Comparison of ENCODE assay signal across 8 mouse cellular contexts in genomic region chr4:107015971-107016511, GRCm38 (mm10). TPM values are rescaled to one million over a fixed set of nuclear protein-coding genes. Genes with fewer than 3 reads are reported as not detected.
DNase-seq lines count a peak whose midpoint lies in the region; ATAC-seq lines count a peak whose summit lies in the region.

No protein-coding gene starts in this region.

- no peaks in the 10 kb centered on the region for H3K27me3 ChIP-seq in heart, embryonic 16.5 days (ENCODE audit: control insufficient read depth, insufficient read depth, low read length)

- no peaks in the 10 kb centered on the region for H3K9me3 ChIP-seq in heart, embryonic 16.5 days (replicated peaks; ENCODE audit: control insufficient read depth, low read length)

- WGBS in heart, embryonic 16.5 days, result 70% methylated on average over 13 of the region's 13 CpGs

- peaks cover 63% of the 10 kb centered on the region for H3K4me1 ChIP-seq in heart, embryonic 16.5 days (ENCODE audit: control insufficient read depth, insufficient read depth, low read length)

- peak overlapping the region; percentile 31; the same call in 1 of the 2 replicates for H3K27ac ChIP-seq in heart, embryonic 16.5 days (ENCODE audit: low read length)

- no peaks in the 10 kb centered on the region for H3K36me3 ChIP-seq in heart, embryonic 16.5 days (ENCODE audit: control insufficient read depth, insufficient read depth)

- no peak overlapping the region for H3K4me2 ChIP-seq in heart, embryonic 16.5 days (ENCODE audit: low read depth, low read length)

- H3K4me3 ChIP-seq in heart, embryonic 16.5 days (ENCODE audit: low read length), result no peak overlapping the region

- H3K9ac ChIP-seq in heart, embryonic 16.5 days (ENCODE audit: low read length), result no peak overlapping the region

- DNase-seq in adrenal gland, adult 8-10 months, result peak; percentile 65
- peak; percentile 83 to 90 for DNase-seq in cerebellum, postnatal 10 days
- peak; percentile 74 for DNase-seq in kidney, postnatal 14 days
- DNase-seq in retina, embryonic 14.5 days (ENCODE audit: low spot score), result peak; percentile 71
- DNase-seq in right cerebral cortex, adult 18-20 months, result no peak
- no peak for DNase-seq in right cerebral cortex, postnatal 14 days

- no peak for ATAC-seq in heart, embryonic 16.5 days (replicated peaks; ENCODE audit: extremely low read depth, insufficient read depth, low FRiP score)
- ATAC-seq in megakaryocyte progenitor cell, adult 5-6 weeks (replicated peaks; ENCODE audit: poor library complexity), result no peak

RNA-seq across cellular contexts. Expression of gene Mrpl37, which starts 50.6 kb away (rescaled TPM):
- total RNA-seq in adrenal gland, adult 8-10 months (2022), result 100 to 1,000 TPM; 102 to 114 (median 112) TPM
- polyA plus RNA-seq in heart, embryonic 16.5 days (2015; fragmentation: Nextera tagmentation; extraction: Ambion mirVana), result 96.7 and 101 TPM in 2 replicates
- 70.2 and 77.7 TPM in 2 replicates for total RNA-seq in megakaryocyte progenitor cell, adult 5-6 weeks (2015)
- total RNA-seq in megakaryocyte progenitor cell, adult 5-6 weeks (2017), result 60.2 and 60.6 TPM in 2 replicates

RNA-seq across cellular contexts. Expression of gene Cyb5rl, which starts 50.7 kb away (rescaled TPM):
- 10 to 100 TPM; 28.6 to 43.4 (median 29.7) TPM for total RNA-seq in adrenal gland, adult 8-10 months (2022)
- polyA plus RNA-seq in heart, embryonic 16.5 days (2015; fragmentation: Nextera tagmentation; extraction: Ambion mirVana), result 4.4 and 5.2 TPM in 2 replicates
- 2.7 and 3.5 TPM in 2 replicates for total RNA-seq in megakaryocyte progenitor cell, adult 5-6 weeks (2015)
- 6.2 and 6.5 TPM in 2 replicates for total RNA-seq in megakaryocyte progenitor cell, adult 5-6 weeks (2017)

Comparison
In these comparisons a context has a peak if more than half of its experiments do, and no peak if none do; other contexts are left out.
1. DNase-seq: peak in adrenal gland, adult 8-10 months (single experiment), cerebellum, postnatal 10 days (2 of 2), kidney, postnatal 14 days (single experiment) and retina, embryonic 14.5 days (single experiment); none in right cerebral cortex, adult 18-20 months (single experiment) and right cerebral cortex, postnatal 14 days (single experiment).